Mouse (Mus musculus) retina, adult 2 months (tissue): ENCODE results near the gene Uqcc3.
"Not testable (repeated sequence)": the region's sequence is repeated elsewhere in the genome, so short reads cannot be mapped to it uniquely, and the experiment has no call there.

Experiments used
- DNase-seq: peaks from one replicate; pipeline ENCODE4 v3.0.0-alpha.2; 2012; ENCODE audit warnings: low read depth, low spot score

The Uqcc3 gene

GRCm38 (mm10) chr19:8880311-8881033 lies at the start of gene Uqcc3:
Gene Uqcc3 (minus strand): TSS chr19:8880923.
- DNase-seq = peak; percentile 80

GRCm38 (mm10) chr19:8930117-8930516 lies 49.4 kb upstream of the Uqcc3 start:
- no peak for DNase-seq

DNA sequence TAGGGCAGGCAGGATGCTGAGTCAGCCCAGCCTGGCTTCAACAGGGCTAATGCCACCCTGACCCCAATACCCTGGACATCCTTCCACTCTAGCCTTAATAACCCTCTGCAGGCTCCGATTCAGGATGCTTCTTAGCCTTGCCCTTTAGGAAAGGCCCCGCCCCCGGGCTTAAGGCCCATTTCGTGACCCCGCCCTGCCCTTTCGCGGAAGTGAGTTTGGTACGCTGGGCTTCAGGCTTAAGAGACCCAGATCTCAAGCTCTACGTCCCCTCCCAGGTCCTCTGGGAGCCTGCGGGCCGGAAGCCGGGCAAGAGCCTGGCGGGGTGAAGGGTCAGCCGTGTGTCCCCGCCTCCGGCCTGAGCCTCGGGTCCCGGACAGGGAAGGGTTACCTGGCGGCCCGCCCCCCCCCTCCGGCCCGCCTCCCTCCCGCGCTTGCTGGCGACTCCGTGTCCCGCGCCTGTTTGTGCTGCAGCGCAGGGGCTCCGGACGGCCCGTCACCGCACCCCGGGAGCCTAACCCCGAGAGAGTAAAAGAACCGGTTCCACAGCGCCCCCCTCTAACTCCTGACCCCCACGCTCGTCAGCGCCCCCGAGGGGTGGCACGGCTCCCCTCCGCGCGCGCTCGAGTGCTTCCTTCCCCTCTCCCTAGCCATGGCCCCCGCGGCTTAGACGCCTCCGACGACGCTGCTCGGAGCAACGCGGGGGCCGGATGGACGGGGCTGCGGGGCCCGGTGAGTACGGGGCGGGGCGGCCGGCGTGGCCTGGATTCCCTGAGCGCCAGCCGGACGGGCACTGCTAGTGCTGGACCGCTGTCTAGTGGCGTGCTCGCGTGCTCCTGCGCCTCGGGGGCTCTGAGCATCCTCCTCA lies 48.7 kb upstream of the Uqcc3 start, which contains the start of the genes Rom1 and Eml3:
Gene Rom1, minus strand, starts transcription at position 133 of the 865 bp plus-strand sequence.
Gene Eml3, plus strand, starts transcription at position 329 of the 865 bp plus-strand sequence.
- DNase-seq = peak; percentile 99

GRCm38 (mm10) chr19:8928689-8929223 lies 48.0 kb upstream of the Uqcc3 start:
- no peak for DNase-seq

GRCm38 (mm10) chr19:8927891-8928525 lies 47.3 kb upstream of the Uqcc3 start:
- DNase-seq = no peak

DNA sequence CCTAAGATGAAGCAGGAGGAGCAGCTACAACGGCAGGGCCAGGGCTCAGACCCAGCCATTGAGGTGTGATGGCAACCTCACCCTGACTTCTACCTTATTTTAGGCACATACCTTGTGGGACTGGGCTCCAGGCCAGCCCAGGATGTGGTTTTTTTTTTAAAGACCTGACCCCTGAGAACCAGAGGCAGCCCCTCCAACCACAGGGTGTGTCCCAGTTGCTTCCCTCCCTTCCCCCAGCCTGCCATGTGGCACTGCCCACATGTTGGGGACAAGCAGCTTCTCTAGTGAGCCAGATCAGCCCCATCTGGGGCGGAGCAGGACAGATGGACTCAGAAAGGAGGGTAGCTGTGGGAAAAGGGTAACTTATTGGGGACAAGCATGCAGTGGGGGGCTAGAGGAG lies 46.0 kb upstream of the Uqcc3 start:
- DNase-seq = no peak

- DNase-seq = no peak
These were observed 41.0 kb upstream of the Uqcc3 start for GRCm38 (mm10) chr19:8921741-8922140.

DNA sequence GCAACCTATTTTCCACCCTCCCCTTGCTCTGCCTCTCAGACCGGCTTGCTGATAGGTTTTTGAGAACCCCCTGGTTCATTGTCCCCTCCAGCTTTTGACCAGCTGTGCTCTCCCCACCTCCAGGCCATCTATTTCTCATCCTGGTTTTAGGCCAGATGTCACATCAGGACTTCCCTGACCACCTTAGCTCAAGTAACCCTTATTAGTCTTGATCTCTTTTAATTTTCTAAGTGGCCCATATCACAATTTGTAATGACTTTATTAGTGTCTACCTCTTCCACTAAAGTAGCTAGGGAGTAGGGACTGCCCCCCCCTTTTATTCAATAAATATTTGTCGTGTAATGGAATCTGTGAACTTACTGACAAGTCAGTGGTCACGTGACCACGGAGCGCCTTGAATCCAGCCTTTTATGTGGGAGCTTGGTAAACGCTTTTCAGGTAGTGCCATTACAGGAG lies 40.1 kb upstream of the Uqcc3 start:
- DNase-seq = no peak

GRCm38 (mm10) chr19:8920073-8920736 lies 39.5 kb upstream of the Uqcc3 start, which contains the start of gene B3gat3:
Gene B3gat3 (plus strand): TSS chr19:8920374.
- DNase-seq = peak; percentile 86

DNA sequence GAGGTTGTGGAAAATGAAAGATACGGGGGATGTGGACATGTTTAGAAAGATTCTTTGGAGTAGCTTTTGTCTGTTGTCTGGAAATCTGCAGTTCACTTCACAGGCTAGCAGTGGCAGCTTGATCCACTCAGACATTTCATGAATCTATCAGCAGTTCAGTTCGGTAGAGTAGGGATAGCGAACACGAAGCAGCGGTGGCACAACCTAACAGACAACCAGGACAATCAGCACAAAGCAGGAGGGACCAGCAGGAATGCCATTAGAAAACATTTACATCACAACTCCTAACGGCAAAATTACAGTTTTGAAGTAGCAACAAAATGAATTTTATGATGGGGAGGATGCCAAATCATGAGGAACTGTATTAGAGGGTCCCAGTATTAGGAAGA lies 39.0 kb upstream of the Uqcc3 start:
- DNase-seq = no peak

DNA sequence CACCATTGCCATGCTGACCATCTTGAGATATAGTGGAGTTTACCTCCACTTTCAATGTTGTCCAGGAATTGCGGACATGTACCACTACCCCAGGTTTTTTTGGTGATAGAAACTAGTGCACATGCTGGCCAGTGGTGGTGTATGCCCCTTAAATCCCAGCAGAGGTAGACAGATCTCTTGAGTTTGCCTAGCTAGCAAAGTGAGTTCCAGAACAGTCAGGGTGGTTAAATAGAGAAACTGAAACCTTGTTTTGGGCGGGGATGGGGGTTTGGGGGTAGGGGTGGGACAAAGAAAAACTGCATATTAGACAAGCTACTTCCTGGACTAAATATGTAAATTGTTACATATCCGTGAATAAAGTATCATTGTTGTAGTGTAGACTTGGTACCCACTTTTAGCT lies 38.3 kb upstream of the Uqcc3 start:
- DNase-seq = no peak

GRCm38 (mm10) chr19:8914212-8914611 lies 33.5 kb upstream of the Uqcc3 start:
- DNase-seq = no peak

- DNase-seq = no peak
These were observed 31.1 kb upstream of the Uqcc3 start for GRCm38 (mm10) chr19:8911810-8912209.

DNA sequence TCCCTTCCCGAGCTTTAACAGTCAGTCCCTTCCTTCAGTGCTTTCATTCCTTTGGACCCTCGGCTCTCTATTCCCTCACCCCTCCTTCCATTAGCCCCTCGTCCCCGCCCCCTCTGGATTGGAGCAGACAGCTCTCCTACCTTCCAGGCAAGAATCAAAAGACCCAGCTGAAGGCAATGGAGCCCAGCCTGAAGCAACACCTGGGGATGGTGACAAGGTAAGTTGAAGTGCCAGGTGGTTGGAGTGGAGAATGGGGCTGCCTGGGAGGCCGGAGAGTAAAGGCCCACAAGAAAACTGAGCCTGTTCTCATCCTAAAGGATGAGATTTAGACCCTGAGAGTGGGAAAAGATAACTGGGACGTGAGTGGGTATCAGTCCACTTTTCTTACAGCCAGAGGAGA lies 27.8 kb upstream of the Uqcc3 start:
- no peak for DNase-seq

- DNase-seq = no peak
These were observed 22.7 kb upstream of the Uqcc3 start for GRCm38 (mm10) chr19:8903412-8903811.

DNA sequence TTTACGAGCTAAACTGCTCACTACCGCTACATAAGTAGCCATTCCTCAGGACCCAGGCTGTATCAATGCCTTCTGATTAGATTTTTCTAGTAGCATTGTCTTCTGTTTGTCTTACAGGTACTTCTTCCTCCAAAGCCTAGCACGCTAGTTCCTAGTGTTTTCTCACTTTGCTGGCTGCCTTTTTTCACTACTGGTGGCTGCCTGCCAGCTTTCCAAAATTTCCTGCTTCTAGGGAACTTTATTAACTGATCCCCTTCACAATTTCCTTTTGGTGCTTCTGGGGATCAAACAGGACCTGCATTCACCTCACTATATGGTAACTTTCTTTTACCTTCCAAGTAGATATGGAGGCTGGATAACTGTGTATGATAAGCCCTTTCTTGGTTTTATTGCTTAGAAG lies 18.4 kb upstream of the Uqcc3 start:
- no peak for DNase-seq

DNA sequence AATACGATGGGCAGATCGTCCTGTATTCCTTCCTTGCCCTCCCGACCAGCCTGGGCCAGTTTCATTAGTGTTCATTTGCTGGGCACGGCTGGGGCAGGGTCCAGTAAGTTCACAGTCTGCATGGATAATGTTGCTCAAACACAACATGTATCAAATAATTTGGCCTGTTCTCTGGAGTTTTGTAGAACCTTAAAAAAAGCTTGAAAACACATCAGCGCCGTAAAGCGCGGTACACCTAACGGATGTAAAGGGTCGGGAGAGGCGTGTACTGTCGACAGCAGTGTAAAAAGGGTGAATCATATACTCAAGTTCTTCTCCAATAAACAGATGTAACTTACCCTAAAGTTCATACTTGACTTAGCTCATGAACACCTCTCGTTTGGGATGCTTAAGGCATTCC lies 17.9 kb upstream of the Uqcc3 start:
- DNase-seq = no peak

- DNase-seq = peak; percentile 87
These were observed 17.3 kb upstream of the Uqcc3 start, which contains the start of gene Ganab for GRCm38 (mm10) chr19:8897865-8898495. Gene Ganab (plus strand): TSS chr19:8898071.

- DNase-seq = not testable (repeated sequence)
These were observed 16.6 kb upstream of the Uqcc3 start for GRCm38 (mm10) chr19:8897211-8897864.

- not testable (repeated sequence) for DNase-seq
These were observed 15.5 kb upstream of the Uqcc3 start for GRCm38 (mm10) chr19:8896231-8896630.
